Mouse (Mus musculus): ENCODE measurements around the gene Lrrc29. TPM values are rescaled to one million over a fixed set of nuclear protein-coding genes. Genes with fewer than 3 reads are reported as not detected.
"Not testable (repeated sequence)": the region's sequence is repeated elsewhere in the genome, so short reads cannot be mapped to it uniquely, and the experiment has no call there.

Lrrc29 gene
- polyA plus RNA-seq, 1 experiment from 2014 or later: 1.5 TPM

GRCm38 (mm10) chr8:105295256-105295655 is 30.8 kb downstream of the Lrrc29 start:
- H3K27ac ChIP-seq: no peak overlapping the region
- H3K4me1 ChIP-seq (replicated peaks): peaks cover 23% of the 10 kb centered on the region
- 0 out of 2 replicates have a peak overlapping the region, but pooled peaks have one; percentile 4 for H3K4me3 ChIP-seq (replicated peaks)
- no peak overlapping the region for H3K4me2 ChIP-seq
- H3K9ac ChIP-seq (replicated peaks): no peak overlapping the region
- peaks cover 18% of the 10 kb centered on the region for H3K36me3 ChIP-seq
- WGBS: 73% methylated on average over 11 of the region's 11 CpGs
- H3K9me3 ChIP-seq: no peaks in the 10 kb centered on the region
- ATAC-seq (ENCODE audit: insufficient number of reproducible peaks, insufficient read depth, low FRiP score, low TSS enrichment, low read depth): no peak
- peaks cover 20% of the 10 kb centered on the region for H3K27me3 ChIP-seq

DNA sequence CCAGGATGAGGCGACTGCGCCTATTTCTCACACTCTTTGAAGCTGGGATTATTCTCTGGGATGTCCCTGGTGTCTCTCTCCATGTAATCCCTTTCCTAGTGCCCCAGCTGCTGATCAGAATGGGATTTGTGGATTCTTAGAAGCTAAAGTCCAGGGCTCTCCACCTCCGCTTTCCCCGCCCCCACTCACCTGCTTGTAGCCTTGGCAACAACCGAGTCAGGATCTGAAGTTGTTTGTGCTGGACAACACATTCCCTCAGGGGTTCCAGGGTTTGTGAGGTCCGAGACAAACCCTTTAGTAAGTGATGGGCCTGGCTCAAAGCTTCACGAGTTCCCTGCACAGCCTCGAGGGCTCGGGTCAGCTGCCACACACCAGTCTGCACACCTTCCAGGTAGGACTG is 31.3 kb downstream of the Lrrc29 start:
- no peak for ATAC-seq (ENCODE audit: insufficient number of reproducible peaks, insufficient read depth, low FRiP score, low TSS enrichment, low read depth)
- H3K27me3 ChIP-seq: peaks cover 25% of the 10 kb centered on the region
- H3K9ac ChIP-seq (replicated peaks): 0 out of 2 replicates have a peak overlapping the region, but pooled peaks have one; percentile 18
- peaks cover 13% of the 10 kb centered on the region for H3K36me3 ChIP-seq
- H3K4me1 ChIP-seq (replicated peaks): peaks cover 28% of the 10 kb centered on the region
- no peak overlapping the region for H3K27ac ChIP-seq
- H3K4me2 ChIP-seq: no peak overlapping the region
- 0 out of 2 replicates have a peak overlapping the region, but pooled peaks have one; percentile 4 for H3K4me3 ChIP-seq (replicated peaks)
- 74% methylated on average over 9 of the region's 9 CpGs for WGBS
- H3K9me3 ChIP-seq: no peaks in the 10 kb centered on the region

GRCm38 (mm10) chr8:105293405-105293804 is 32.7 kb downstream of the Lrrc29 start:
- no peak overlapping the region for H3K9ac ChIP-seq (replicated peaks)

DNA sequence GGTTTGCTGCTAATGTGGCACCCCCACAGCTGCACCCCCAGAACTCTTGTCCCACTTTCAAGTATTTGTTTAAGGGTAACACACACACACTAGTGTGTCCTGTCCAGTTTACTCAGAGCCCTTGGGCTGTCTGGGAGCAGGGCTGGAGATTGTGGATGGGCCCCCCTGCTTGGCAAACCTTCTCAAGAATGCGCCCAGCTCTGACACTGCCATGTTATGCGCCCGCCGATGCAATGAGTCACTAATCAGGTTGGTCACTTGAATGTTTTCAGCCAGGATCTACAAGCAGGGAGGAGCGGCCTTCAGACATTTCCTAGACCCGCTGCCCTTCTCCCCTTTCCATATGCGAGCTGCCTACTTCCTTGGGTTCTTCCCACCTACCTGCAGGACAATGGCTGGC is 33.6 kb downstream of the Lrrc29 start:
- Histone ChIP-seq H3K27ac (no peak overlapping the region), H3K36me3 (no peaks in the 10 kb centered on the region), H3K4me3 (replicated peaks) (no peak overlapping the region), H3K9ac (replicated peaks) (no peak overlapping the region), H3K4me2 (no peak overlapping the region), H3K9me3 (no peaks in the 10 kb centered on the region), H3K27me3 (peaks cover 27% of the 10 kb centered on the region), H3K4me1 (replicated peaks) (peaks cover 32% of the 10 kb centered on the region)
- no peak for ATAC-seq (ENCODE audit: insufficient number of reproducible peaks, insufficient read depth, low FRiP score, low TSS enrichment, low read depth)
- WGBS: 79% methylated on average over 7 of the region's 7 CpGs

More at GRCm38 (mm10) chr8:105293405-105293804, 32.7 kb downstream of the Lrrc29 start:
- peaks cover under 1% of the 10 kb centered on the region; the same call in 1 of the 2 replicates for H3K36me3 ChIP-seq
- H3K27me3 ChIP-seq: peaks cover 27% of the 10 kb centered on the region
- 67% methylated on average over 19 of the region's 19 CpGs for WGBS
- ATAC-seq (ENCODE audit: insufficient number of reproducible peaks, insufficient read depth, low FRiP score, low TSS enrichment, low read depth): no peak
- H3K27ac ChIP-seq: no peak overlapping the region
- no peak overlapping the region for H3K4me3 ChIP-seq (replicated peaks)
- no peak overlapping the region for H3K4me2 ChIP-seq
- H3K9me3 ChIP-seq: no peaks in the 10 kb centered on the region
- H3K4me1 ChIP-seq (replicated peaks): peaks cover 29% of the 10 kb centered on the region

- not testable (repeated sequence) for H3K27ac ChIP-seq; H3K36me3 ChIP-seq; H3K9me3 ChIP-seq; H3K9ac ChIP-seq (replicated peaks); H3K4me2 ChIP-seq; H3K4me3 ChIP-seq (replicated peaks); ATAC-seq (ENCODE audit: insufficient number of reproducible peaks, insufficient read depth, low FRiP score, low TSS enrichment, low read depth)
- Histone ChIP-seq H3K4me1 (replicated peaks) (peaks cover 29% of the 10 kb centered on the region), H3K27me3 (peaks cover 27% of the 10 kb centered on the region)
- 62% methylated on average over 3 of the region's 3 CpGs for WGBS
These were observed 34.3 kb downstream of the Lrrc29 start for GRCm38 (mm10) chr8:105291802-105292201.

DNA sequence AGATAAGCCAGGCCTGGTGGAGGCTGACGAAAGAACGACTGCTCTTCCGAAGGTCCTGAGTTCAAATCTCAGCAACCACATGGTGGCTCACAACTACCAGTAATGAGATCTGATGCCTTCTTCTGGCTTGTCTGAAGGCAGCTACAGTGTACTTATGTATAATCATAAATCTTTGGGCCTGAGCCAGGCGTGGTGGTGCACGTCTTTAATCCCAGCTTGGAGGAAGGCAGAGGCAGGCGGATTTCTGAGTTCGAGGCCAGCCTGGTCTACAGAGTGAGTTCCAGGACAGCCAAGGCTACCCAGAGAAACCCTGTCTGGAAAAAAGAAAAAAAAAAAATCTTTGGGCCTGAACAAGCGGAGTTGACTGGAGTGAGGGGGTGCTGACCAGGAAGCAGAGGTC is 34.7 kb downstream of the Lrrc29 start:
- not testable (repeated sequence) for H3K9ac ChIP-seq (replicated peaks); H3K36me3 ChIP-seq; H3K9me3 ChIP-seq; H3K4me3 ChIP-seq (replicated peaks); H3K4me2 ChIP-seq; H3K27ac ChIP-seq; ATAC-seq (ENCODE audit: insufficient number of reproducible peaks, insufficient read depth, low FRiP score, low TSS enrichment, low read depth)
- H3K4me1 ChIP-seq (replicated peaks): peaks cover 26% of the 10 kb centered on the region
- WGBS: 91% methylated on average over 8 of the region's 8 CpGs
- H3K27me3 ChIP-seq: peaks cover 27% of the 10 kb centered on the region

GRCm38 (mm10) chr8:105290554-105291314 is 35.3 kb downstream of the Lrrc29 start:
- Histone ChIP-seq H3K4me1 (replicated peaks) (peaks cover 26% of the 10 kb centered on the region), H3K9ac (replicated peaks) (no peak overlapping the region), H3K27me3 (peaks cover 24% of the 10 kb centered on the region), H3K9me3 (no peaks in the 10 kb centered on the region), H3K4me2 (peak overlapping the region; percentile 83), H3K4me3 (replicated peaks) (peak overlapping the region; percentile 50), H3K27ac (no peak overlapping the region), H3K36me3 (peaks cover 7% of the 10 kb centered on the region; the same call in 1 of the 2 replicates)
- WGBS: 8% methylated on average over 31 of the region's 31 CpGs
- no peak for ATAC-seq (ENCODE audit: insufficient number of reproducible peaks, insufficient read depth, low FRiP score, low TSS enrichment, low read depth)

DNA sequence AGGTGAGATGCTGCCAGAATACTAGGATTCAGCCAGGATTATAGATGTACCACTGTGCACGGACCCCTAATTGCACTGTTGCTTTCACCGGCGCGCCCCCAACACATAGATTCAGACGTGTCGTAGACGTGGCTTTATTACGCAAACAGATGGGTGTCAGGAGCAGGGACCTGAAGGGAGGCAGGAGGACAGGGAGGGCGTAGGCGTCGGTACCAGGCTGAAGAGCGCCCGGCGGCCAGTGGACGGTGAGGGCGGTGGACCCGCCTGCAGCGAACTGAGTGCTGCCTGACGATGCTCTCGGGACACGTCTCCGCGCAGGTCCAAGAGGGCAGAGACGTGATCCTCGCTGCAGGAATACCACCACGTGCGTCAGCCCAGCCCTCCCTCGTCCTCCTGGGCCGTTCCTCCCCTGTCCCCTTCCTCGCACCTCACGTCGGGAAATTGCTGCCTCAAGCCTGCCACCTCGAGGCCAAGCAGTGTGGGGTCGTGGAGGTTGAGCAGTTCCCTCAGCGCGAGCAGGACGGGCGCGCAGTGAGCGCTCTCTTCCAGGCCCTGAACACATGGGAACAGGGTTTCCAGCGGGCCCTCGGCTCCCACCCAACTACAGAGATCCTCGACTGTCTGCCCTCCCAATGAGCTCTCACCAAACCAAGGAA is 36.1 kb downstream of the Lrrc29 start, which contains the start of gene 4931428F04Rik:
Gene 4931428F04Rik (minus strand): TSS at position 60 of the 656 bp plus-strand sequence.
- Histone ChIP-seq H3K9ac (replicated peaks) (peak within 1 kb of the TSS; percentile 56), H3K4me1 (replicated peaks) (peaks cover 26% of the 10 kb centered on the region), H3K36me3 (peaks cover 12% of the 10 kb centered on the region), H3K9me3 (no peaks in the 10 kb centered on the region), H3K27me3 (peaks cover 22% of the 10 kb centered on the region), H3K4me3 (replicated peaks) (peak within 1 kb of the TSS; percentile 50), H3K4me2 (peak within 1 kb of the TSS; percentile 83), H3K27ac (peak within 1 kb of the TSS; percentile 58)
- ATAC-seq (ENCODE audit: insufficient number of reproducible peaks, insufficient read depth, low FRiP score, low TSS enrichment, low read depth): peak; percentile 23
- WGBS: 2% methylated on average over 43 of the region's 43 CpGs

DNA sequence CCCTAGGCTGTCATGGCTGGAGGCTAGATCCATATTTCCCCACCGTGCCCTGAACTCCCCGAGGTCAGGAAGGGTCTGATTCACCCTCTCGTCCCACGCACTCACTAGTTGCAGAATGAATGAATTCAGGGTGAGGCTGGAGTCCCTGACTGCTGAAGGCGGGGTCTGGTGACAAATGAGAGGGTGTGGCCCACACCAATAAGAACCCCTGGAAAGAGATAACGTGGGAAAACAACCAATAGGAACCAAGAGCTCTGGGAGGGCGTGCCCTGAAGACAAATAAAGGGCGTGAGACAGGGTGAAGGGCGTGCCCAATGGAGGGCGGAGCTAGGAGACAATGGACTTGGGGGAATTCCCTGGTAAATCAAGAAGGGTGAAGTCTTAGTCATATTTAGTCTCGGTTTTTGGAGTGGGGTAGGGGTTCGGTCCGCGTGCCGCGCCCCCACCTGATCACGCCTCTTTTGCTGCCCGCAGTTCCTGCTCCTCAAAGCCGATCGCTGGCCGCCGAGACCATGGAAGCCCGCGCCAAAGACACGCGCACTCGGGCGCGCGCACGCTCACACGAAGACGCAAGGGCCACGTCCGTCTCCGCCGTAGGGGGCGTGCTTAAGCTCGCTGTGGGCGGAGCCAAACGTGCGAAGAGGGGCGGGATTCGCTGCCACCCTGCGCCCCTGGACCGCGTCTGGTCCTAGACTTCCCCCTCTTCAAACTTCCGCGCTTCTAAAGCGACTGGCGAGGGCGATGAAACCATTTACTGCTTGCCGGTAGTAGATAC is 36.9 kb downstream of the Lrrc29 start:
- 1% methylated on average over 53 of the region's 53 CpGs for WGBS
- peaks cover 27% of the 10 kb centered on the region for H3K27me3 ChIP-seq
- no peaks in the 10 kb centered on the region for H3K9me3 ChIP-seq
- peaks cover 17% of the 10 kb centered on the region for H3K36me3 ChIP-seq
- H3K27ac ChIP-seq: peak overlapping the region; percentile 58
- H3K4me3 ChIP-seq (replicated peaks): peak overlapping the region; percentile 50
- peak; percentile 86 for ATAC-seq (ENCODE audit: insufficient number of reproducible peaks, insufficient read depth, low FRiP score, low TSS enrichment, low read depth)
- peak overlapping the region; percentile 83 for H3K4me2 ChIP-seq
- peak overlapping the region; percentile 56 for H3K9ac ChIP-seq (replicated peaks)
- H3K4me1 ChIP-seq (replicated peaks): peaks cover 26% of the 10 kb centered on the region

DNA sequence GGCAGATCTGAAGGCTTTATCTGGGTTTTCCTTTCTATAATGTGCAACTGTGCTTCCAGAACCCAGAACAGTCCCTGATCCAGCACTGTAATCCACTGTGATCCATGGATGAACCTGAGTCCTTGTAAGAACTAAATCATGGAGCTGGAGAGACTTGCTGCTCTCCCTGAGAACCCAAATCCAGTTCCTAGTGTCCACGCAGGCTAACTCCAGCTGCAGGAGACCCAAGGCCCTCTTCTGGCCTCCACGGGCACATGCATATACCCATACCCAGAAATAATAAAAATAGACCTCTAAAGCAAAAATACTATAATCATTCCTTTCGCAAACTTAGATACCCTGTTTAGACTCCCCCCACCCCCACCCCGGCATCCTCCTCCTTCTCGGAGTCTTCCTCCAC is 37.8 kb downstream of the Lrrc29 start:
- Histone ChIP-seq H3K4me2 (peak overlapping the region; percentile 83), H3K36me3 (peaks cover 19% of the 10 kb centered on the region), H3K4me1 (replicated peaks) (peaks cover 26% of the 10 kb centered on the region), H3K27ac (no peak overlapping the region), H3K9me3 (no peaks in the 10 kb centered on the region), H3K9ac (replicated peaks) (no peak overlapping the region), H3K27me3 (peaks cover 23% of the 10 kb centered on the region), H3K4me3 (replicated peaks) (0 out of 2 replicates have a peak overlapping the region, but pooled peaks have one; percentile 50)
- 85% methylated on average over 5 of the region's 5 CpGs for WGBS
- ATAC-seq (ENCODE audit: insufficient number of reproducible peaks, insufficient read depth, low FRiP score, low TSS enrichment, low read depth): no peak

DNA sequence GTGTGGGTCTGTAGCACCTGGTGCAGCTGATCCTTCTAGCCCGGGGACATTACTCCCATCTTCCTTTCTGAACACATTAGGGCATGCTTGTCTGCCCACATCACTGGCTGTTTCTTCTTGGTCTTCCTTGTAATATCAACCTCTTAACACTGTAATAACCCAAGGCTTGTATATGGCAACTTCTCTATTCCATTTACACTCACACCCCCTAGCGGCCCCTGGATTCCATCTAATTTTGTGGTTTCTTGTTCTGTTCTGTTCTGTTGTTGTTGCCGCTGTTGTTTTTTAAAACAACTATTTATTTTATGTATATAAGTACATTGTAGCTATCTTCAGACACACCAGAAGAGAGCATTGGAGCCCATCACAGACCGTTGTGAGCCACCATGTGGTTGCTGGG is 39.2 kb downstream of the Lrrc29 start:
- no peak for ATAC-seq (ENCODE audit: insufficient number of reproducible peaks, insufficient read depth, low FRiP score, low TSS enrichment, low read depth)
- WGBS: 86% methylated on average over 4 of the region's 4 CpGs
- Histone ChIP-seq H3K27me3 (peaks cover 25% of the 10 kb centered on the region), H3K36me3 (peaks cover 32% of the 10 kb centered on the region), H3K9me3 (no peaks in the 10 kb centered on the region), H3K27ac (no peak overlapping the region), H3K9ac (replicated peaks) (no peak overlapping the region), H3K4me1 (replicated peaks) (peaks cover 26% of the 10 kb centered on the region), H3K4me3 (replicated peaks) (no peak overlapping the region), H3K4me2 (no peak overlapping the region)
